Mouse (Mus musculus): ENCODE data around the gene Tmigd3.
A peak's percentile ranks its signal among the peaks of the same experiment; 100 is the strongest.

Gene Tmigd3

GRCm38 (mm10) chr3:105877252-105877803, 6.6 kb downstream of the Tmigd3 start:
- DNase-seq: no peak

GRCm38 (mm10) chr3:105877919-105878318, 7.2 kb downstream of the Tmigd3 start:
- no peak for DNase-seq

- DNase-seq: no peak
Measured at GRCm38 (mm10) chr3:105878751-105879150, 8.0 kb downstream of the Tmigd3 start.

GRCm38 (mm10) chr3:105880419-105880818, 9.7 kb downstream of the Tmigd3 start:
- DNase-seq: no peak

GRCm38 (mm10) chr3:105882105-105882504, 11.4 kb downstream of the Tmigd3 start:
- DNase-seq: no peak

GRCm38 (mm10) chr3:105883111-105883510, 12.4 kb downstream of the Tmigd3 start:
- DNase-seq: no peak

DNA sequence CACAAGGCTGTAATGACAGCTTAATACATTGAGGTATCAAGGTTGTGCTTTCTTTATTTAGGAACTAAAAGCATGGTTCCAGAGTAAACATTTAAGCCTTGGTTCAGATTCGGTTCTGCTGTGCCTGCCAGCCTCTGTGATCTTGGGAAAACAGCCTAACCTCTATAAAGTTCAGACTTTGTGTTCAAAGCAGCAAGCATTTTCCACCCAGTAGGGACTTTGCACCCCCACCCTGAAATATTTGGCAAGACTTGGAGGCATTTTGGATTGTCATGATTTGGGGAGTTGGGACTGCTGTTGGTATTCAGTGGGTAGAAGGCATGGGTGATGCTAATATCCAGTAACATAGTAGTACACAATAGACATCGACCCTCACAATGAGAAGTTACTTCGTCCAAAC, 18.3 kb downstream of the Tmigd3 start:
- no peak for DNase-seq

GRCm38 (mm10) chr3:105890220-105890619, 19.5 kb downstream of the Tmigd3 start:
- DNase-seq: no peak

GRCm38 (mm10) chr3:105891141-105891540, 20.4 kb downstream of the Tmigd3 start:
- no peak for DNase-seq

DNA sequence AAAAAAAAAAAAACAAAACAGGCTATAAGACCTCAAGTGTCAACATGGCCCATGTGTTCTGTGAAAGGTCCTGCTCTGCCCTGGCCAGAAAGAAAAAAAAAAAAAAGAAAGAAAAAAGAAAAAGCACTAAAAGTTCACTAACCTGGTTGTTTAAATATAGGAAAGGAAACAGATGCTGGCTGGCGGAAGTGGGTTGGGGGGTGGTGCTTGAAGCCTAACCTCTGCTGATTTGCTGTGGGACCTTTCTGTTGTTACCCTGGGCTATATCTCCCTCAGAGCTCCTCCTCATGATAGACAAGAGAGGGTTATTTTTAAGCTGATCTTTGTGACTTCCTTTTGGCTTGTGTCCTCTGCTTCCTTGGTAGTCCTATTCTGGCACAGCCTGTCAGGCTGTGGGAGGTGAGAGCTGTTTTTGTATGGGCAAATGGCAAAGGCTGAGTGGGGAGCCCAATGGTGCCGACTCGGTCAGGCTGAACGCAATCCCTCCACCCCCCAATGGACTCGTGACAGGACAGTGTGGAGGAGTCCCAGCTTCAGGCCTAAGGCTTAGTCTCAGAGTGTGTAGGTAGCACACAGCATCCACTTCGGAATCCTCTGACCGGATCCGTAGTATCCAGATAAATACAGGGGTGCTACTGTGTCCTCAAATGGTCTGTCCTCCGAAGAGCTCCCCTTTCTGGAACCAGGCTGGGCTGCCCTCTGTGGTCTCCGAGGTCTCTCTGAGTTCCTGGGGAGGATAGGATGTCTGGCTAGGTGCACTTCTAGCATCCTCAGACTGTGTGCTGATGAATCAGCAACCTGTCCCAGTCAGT, 21.3 kb downstream of the Tmigd3 start:
- no peak for DNase-seq

- DNase-seq: no peak
Measured at GRCm38 (mm10) chr3:105892572-105893495, 22.1 kb downstream of the Tmigd3 start.

DNA sequence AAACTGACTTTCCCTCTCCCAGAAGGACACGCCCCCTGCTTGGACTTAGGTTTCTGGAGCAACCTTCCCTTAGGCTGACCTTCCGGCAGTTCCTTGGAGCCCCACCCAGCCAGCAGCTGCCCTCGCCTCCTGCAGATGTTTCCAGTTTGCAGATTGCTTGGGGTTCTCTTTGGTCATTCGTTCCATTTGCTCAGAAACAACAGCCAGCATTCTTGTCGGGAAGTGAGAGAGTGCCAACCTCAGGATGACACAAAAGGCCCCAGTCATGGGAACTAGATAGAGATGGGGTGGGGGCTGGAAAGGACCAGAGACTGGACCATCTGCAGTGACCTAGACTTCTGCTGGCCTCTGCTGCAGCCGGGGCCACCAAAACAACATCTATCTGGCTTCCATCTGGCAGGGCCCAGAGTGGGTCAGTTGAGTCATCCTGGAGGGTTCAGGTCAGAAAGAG, 23.3 kb downstream of the Tmigd3 start:
- DNase-seq: no peak

DNA sequence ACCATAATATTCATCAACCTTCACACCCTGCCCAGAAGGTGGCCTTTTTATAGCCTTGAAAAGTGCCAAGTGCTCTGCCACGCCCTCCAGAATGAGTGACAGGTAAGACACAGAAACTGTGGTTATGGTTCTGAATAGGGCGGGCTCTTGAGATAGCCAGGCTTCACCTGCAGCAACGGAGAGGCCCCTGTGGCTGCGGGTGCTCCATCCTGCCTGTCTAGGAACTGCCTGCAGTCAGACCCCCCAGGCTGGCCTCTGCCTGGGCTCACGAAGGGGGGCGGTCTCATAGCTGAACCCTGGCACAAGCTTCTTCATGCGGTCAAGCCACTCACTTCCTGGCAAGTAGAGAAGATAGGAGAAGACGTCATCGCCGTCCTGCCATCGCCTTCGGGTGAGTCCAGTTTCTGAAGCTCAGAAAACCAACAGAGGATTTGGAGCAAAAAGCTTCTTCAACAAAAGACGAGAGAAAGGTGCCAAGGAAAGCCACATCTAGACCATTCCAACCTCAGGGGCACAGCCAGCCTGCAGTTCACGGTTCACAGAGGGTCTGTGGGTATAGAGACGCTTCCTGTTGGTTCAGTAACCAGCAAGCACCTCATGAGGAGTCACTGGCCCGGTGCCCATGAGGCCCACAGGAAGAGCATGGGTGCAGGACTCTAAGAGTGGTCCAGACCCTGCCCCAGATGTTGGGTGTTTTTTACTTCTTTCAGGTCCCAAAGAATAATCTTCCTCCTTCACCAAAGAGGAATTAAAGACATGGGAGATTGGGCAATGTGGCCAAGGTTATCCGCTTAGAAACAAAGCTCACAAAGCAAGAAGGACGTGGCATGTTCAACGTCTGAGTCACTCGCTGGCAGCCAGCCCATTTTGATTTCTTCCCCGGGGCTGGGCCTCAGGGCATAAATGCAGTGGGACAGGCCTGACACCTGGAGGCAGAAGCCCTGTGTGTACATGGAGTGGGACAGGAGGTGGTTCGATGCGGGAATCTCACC, 24.2 kb downstream of the Tmigd3 start:
- peak; percentile 77 for DNase-seq

DNA sequence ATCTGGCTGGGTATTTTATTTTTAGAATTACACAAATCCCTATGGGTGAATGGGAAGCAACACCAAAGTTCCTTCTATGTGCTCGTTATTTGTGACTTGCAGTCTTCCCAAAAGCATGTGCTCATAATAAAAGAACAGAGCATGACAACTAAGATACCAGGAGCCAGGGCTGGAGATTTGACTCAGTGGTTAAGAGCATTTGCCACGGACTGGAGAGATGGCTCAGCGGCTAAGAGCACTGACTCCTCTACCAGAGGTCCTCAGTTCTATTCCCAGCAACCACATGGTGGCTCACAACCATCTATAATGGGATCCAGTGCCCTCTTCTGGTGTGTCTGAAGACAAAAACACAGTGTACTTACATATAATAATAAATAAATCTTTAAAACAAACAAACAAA, 26.1 kb downstream of the Tmigd3 start:
- no peak for DNase-seq

- peak; percentile 36 for DNase-seq
Measured at GRCm38 (mm10) chr3:105898325-105898724, 27.6 kb downstream of the Tmigd3 start.

DNA sequence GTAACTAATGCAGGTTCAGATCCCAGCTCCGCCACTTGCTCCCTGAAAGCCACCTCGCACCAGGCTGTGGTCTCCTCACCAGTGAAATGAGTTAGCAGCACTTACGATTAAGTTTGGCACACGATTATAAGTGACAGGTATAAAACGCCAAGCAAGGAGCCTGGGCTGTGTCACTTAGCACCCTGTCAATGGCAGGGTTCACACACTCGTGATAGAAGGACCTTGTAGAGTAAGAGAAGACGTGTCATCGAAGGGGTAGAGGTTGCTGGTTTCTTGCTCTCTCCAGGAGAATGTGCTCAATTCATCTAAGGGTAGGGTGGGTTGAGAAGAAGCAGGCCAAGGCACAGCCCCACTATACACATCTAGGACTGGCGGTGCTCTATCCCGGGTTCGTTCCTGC, 28.2 kb downstream of the Tmigd3 start:
- no peak for DNase-seq

- DNase-seq: peak; percentile 76
Measured at GRCm38 (mm10) chr3:105899394-105900147, 28.9 kb downstream of the Tmigd3 start.

DNA sequence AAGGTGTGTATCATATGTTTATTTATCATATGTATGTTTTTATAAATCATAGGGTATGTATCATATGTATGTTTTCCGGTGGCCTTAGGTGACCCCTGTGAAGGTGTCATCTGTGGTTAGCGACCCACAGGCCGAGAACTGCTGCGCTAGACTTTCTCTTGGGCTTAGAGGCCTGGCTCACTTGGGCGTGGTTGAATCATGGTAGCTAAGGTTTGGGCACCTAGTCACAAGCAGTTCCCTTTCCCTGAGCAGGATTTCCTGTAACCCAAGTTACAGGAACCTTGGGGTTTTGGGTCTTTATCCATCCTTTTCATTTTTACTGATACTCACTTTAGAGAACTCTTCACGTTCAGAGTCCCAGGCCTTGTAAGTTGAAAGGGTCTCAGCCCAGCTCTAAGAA, 29.6 kb downstream of the Tmigd3 start:
- no peak for DNase-seq

DNA sequence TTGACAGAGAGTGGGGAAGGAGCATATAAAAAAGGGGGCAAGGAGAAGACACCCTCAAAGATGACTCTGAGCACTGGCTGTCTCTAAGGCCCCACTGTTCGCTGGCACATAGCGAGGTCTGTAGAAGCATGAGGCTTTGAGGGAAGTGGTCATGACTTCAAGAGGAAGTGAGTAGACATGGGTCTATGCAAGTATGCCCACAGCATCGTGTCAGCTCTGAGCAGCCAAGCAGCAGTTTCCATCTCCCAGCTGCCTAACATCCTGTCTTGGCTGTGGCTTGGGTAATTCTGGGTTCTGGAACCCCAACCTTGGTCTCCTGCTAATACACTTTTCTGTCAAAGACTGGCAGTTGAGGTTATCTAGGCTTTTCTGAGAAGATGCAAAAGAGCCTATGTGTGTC, 30.0 kb downstream of the Tmigd3 start:
- no peak for DNase-seq

- DNase-seq: no peak
Measured at GRCm38 (mm10) chr3:105901468-105901867, 30.8 kb downstream of the Tmigd3 start.

GRCm38 (mm10) chr3:105904213-105904612, 33.5 kb downstream of the Tmigd3 start:
- DNase-seq: no peak
